Mouse (Mus musculus) lung, adult 2 months (tissue): ENCODE data around the gene Usp46. TPM values are rescaled to one million over a fixed set of nuclear protein-coding genes. Genes with fewer than 3 reads are reported as not detected.

Source experiments
- DNase-seq: peaks from one replicate; pipeline ENCODE4 v3.0.0; 2022
- H3K4me1 ChIP-seq: fragments of 200-500 bp; 2 replicates; pipeline ENCODE4 v1.6.1; 2011; ENCODE audit warnings: low read length; ENCODE audit not compliant: control insufficient read depth, insufficient read depth
- H3K4me3 ChIP-seq: fragments of 200-500 bp; replicated peaks from 2 replicates; pipeline ENCODE3; 2011; ENCODE audit warnings: low read depth, mild to moderate bottlenecking, control low read depth, low read length; ENCODE audit errors: extremely low read depth
- CTCF ChIP-seq: fragments of 200-500 bp; IDR thresholded peaks from 2 replicates; pipeline ENCODE4 v1.5.1; 2011; ENCODE audit warnings: mild to moderate bottlenecking, low read length, control low read depth; ENCODE audit not compliant: insufficient read depth
- POLR2A ChIP-seq: fragments of 200-500 bp; IDR thresholded peaks from 2 replicates; pipeline ENCODE4 v1.6.1; 2011; ENCODE audit warnings: low read depth, mild to moderate bottlenecking, control low read depth, low read length, borderline replicate concordance; ENCODE audit errors: extremely low read depth
- WGBS: fragments of 180-500 bp; shearing (Covaris S2); methylation state at CpG from one replicate; pipeline ENCODE4 v1.1.7; 2018; 5-methylcytosine and 5-hydroxymethylcytosine counted together
- polyA plus RNA-seq: library from polyadenylated mRNA; depleted of rRNA; stranded (reverse); fragments of >200 nt; gene quantifications from 2 replicates; pipeline ENCODE4 v1.2.3, GENCODE M21; 2012

Gene Usp46
- polyA plus RNA-seq, 1 experiment, result 14.9 TPM

DNA sequence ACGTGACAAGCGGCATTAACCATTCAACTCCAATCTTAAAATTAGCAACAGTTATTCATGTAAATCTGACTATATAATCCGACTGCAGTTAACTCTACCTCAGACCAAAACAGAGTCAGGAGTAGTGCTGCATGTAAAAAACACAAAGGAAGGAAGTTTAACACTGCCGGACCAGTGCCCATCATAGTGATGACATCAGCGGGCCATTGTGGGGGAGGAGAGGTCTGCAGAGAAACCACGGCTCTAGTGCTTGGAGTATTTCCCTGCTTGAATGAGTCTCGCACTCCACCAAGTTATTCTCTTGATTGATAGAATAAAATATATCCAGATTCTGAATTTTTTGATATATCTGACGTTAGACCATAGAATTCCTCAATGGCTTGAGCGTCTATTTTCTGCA, 66.5 kb downstream of the Usp46 start:
- H3K4me1 ChIP-seq, result no peaks in the 10 kb centered on the region; the same call in none of the 2 replicates
- no peak overlapping the region for H3K4me3 ChIP-seq
- no peak for DNase-seq
- TF ChIP-seq POLR2A (no peak), CTCF (no peak)
- WGBS, result 53% methylated on average over 9 of the region's 9 CpGs

DNA sequence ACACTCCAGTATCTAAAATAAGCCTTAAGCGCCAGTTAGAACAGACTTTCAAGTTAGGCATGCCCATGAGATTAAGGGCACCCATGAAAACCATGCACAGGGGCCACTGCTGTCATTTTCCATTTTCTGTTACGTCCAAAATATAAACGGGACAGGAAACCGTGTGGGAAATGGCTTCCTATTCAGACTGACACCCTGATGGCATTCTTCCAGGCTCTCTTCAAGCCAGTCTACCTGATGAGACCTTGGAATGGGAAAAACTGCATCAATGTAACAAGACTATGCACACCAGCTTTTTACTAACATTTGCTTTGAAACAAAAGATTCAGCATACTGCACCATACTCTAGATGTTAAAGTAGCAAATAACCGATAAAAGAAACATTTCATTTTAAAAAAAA, 69.3 kb downstream of the Usp46 start:
- TF ChIP-seq POLR2A (no peak), CTCF (no peak)
- no peaks in the 10 kb centered on the region; the same call in none of the 2 replicates for H3K4me1 ChIP-seq
- 69% methylated on average over 5 of the region's 5 CpGs for WGBS
- no peak for DNase-seq
- no peak overlapping the region for H3K4me3 ChIP-seq

DNA sequence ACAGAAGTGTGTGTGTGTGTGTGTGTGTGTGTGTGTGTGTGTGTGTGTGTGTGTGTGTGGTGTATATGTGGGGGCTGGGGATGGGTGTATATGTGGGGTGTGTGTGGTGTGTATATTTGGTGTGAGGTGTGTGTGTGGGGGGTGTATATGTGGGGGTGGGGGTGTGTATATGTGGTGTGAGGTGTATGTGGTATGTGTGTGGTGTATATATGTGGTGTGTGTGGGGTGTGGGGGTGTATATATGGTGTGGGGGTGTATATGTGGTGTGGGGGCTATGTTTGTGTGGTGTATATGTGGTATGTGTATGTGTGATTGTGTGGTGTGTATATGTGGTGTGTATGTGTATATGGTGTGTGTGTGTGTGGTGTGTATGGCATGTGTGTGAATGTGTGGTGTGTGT, 73.4 kb downstream of the Usp46 start:
- no peaks in the 10 kb centered on the region; the same call in 1 of the 2 replicates for H3K4me1 ChIP-seq
- TF ChIP-seq POLR2A (no peak), CTCF (no peak)

DNA sequence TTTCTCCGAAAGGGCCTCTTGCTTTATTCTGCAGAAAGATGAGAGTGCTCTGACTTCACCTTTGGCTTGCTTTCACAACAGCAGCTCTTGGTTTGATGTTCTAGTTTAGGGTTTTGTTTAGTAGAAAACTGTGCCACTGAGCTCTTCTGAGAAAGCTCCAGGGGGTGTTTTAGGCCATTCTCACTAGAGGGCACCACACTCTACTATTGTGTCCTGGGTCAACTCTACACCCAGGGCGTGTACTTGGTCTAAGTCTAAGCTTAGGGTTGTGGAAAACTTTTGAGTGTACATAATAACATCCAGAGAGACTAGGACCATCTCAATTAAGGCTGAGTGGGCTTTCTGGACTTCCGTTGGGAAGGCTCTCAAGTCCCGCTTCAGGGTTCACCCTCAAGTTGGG, 74.7 kb downstream of the Usp46 start:
- TF ChIP-seq CTCF (peak; percentile 42), POLR2A (no peak)
- peak; percentile 12 for DNase-seq
- Histone ChIP-seq H3K4me3 (no peak overlapping the region), H3K4me1 (no peaks in the 10 kb centered on the region)
- 61% methylated on average over 4 of the region's 4 CpGs for WGBS

More for the DNA sequence above, 73.4 kb downstream of the Usp46 start:
- DNase-seq, result no peak
- no peak overlapping the region for H3K4me3 ChIP-seq

DNA sequence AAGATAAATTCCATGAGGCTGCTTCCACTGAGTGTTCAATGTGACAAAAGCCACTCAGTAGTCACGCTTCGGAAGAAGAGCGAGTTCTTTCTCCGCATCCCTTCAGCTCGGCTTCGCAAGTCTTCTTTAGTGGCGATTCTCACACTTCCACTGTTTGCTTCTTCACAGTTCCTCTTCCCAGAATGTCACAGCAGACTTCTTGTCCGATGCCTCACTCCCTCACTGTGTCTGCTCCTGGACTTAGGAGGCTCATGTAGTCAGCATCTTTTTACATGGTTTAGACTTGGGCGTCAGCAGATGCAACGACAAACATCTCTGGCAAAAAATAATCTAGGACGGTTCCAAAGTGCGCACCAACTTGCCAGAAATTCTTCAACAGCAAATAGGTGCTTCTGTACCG, 75.9 kb downstream of the Usp46 start:
- WGBS, result 92% methylated on average over 13 of the region's 13 CpGs
- DNase-seq, result no peak
- TF ChIP-seq CTCF, result no peak
- TF ChIP-seq POLR2A, result no peak
- Histone ChIP-seq H3K4me1 (no peaks in the 10 kb centered on the region), H3K4me3 (no peak overlapping the region)

DNA sequence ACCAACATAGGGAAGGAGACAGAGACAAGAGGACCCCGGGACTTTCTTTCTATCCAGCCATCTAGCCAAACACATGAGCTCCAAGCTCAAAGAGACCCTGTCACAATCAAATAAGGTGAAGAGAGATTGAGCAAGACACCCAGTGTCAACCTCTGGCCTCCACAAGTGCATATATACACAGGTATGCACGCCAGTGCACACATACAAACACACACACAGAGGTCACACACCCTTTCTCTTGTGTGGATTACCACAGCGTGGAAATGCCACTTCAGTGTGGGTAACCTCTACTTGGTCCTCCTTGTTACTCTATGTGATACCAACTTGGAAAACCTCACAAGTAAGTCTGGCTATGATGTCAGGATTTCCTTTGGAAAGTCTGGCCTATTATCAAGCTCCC, 78.7 kb downstream of the Usp46 start:
- TF ChIP-seq POLR2A (no peak), CTCF (no peak)
- Histone ChIP-seq H3K4me1 (no peaks in the 10 kb centered on the region), H3K4me3 (no peak overlapping the region)
- DNase-seq, result no peak
- WGBS, result 88% methylated on average over 3 of the region's 3 CpGs

DNA sequence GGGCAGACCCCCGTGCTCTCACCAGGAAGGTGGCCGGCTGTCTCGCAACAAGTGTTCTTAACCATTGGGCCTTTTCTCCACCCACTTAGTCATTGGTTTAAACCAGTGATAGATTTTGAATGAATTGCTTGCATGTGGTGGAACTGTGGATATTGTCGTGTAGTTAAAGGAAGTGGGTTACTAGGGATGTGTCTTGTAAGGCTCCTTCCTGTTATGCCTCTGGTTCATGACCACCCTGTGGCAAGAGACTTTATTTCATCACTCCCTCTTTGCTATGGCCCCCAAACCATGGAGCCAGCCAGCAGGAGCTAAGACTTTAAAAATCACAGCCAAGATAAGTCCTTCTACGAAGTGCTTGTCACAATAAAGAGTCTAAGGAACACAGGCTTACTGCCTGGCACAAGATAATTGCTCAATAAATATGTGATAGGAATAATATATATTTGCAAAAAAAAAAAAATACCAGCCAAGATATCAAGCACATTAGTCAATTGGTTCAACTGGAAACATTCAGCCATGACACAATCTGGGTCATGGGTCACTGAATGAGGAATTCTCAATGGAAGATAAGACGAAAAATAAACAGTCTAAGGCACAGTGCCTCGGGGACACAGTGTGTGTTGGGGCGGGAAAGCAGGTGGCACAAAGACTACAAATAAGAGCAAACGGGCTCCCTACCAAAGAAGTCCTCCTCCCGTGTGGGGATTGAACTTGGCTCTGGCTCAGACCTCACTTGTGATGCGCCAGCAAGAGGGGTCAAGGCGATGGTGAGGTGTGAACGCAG, 80.3 kb downstream of the Usp46 start:
- Histone ChIP-seq H3K4me1 (no peaks in the 10 kb centered on the region), H3K4me3 (no peak overlapping the region)
- DNase-seq, result no peak
- WGBS, result 59% methylated on average over 13 of the region's 13 CpGs
- TF ChIP-seq POLR2A, result no peak
- TF ChIP-seq CTCF, result no peak

DNA sequence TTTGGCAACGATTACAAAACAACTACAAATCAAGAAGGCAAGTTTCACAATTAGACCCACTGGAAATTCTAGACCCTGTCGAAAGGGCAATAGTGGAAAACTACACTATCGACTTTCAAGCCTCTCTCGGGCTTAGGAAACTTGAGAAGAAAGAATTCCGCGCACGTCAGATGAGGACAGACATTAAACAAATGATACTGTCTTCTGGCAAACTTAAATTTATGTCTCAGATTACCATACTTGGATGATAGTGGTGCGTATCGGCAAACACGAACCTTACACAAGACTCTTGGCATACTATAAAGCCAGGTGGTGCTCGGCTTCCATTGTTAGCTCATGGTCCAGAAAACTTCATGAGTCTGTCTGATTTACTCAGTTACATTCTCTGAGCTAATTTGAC, 90.8 kb downstream of the Usp46 start:
- H3K4me1 ChIP-seq, result no peaks in the 10 kb centered on the region
- DNase-seq, result no peak
- no peak overlapping the region for H3K4me3 ChIP-seq
- WGBS, result 57% methylated on average over 11 of the region's 11 CpGs
- TF ChIP-seq POLR2A, result no peak
- no peak for TF ChIP-seq CTCF

DNA sequence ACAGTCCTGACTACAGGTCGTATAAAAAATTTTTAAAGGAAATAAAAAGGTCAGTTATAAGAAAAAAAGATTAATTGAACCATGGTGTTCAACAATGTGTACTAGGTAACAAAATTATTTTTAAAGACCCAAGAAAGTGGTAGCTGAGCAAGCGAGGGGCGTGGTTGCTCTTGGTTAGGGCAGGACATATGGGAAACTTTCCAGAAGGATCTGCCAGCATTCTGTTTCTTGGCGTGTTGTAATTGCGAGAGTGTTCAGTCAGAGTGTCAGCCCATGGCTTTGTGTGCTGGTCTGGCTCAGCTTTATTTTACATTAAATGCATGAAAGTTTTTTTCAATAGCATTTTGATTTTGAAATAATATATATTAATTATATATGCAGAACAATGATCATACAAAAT, 96.5 kb downstream of the Usp46 start:
- TF ChIP-seq CTCF (no peak), POLR2A (no peak)
- 57% methylated on average over 5 of the region's 5 CpGs for WGBS
- no peak overlapping the region for H3K4me3 ChIP-seq
- no peak for DNase-seq
- peaks cover 2% of the 10 kb centered on the region for H3K4me1 ChIP-seq

DNA sequence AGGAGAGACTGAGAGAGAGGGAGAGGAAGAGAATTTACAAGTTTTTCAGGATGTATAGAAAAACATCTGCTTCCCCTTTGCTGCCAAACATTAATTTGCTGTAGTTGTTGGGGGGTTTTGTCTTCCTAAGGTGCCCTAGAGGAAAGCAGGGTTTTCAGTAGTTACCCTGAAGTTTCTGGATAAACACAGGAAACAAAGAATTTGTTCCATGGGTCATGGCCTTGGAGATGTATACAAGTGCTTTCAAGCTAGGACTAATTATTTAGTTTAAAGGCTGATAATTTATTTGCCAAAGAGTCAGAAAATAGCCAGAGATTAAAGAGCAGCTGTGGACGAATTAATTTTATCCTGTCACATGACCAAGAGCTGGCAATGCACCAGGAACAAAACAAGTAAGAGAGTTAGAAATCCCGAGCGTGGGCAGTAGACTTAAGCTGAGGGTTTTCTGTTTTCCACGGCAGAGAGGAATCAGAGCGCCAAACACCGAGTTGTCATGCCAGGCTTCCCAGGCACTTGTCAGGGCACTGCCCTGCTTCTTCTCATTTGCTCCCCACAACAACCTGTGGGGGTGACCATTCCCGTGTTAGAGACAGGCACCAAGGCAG, 98.1 kb downstream of the Usp46 start:
- no peak for TF ChIP-seq CTCF
- TF ChIP-seq POLR2A, result no peak

More for the DNA sequence above, 98.1 kb downstream of the Usp46 start:
- DNase-seq, result no peak
- no peak overlapping the region for H3K4me3 ChIP-seq
- 19% methylated on average over 7 of the region's 7 CpGs for WGBS
- peaks cover 2% of the 10 kb centered on the region for H3K4me1 ChIP-seq
